Mouse (Mus musculus): ENCODE data around the gene Mcpt4. TPM values are rescaled to one million over a fixed set of nuclear protein-coding genes. Genes with fewer than 3 reads are reported as not detected.
"Not testable (repeated sequence)": the region's sequence is repeated elsewhere in the genome, so short reads cannot be mapped to it uniquely, and the experiment has no call there.

The Mcpt4 gene
- polyA plus RNA-seq (2012): not detected in 2 replicates

DNA sequence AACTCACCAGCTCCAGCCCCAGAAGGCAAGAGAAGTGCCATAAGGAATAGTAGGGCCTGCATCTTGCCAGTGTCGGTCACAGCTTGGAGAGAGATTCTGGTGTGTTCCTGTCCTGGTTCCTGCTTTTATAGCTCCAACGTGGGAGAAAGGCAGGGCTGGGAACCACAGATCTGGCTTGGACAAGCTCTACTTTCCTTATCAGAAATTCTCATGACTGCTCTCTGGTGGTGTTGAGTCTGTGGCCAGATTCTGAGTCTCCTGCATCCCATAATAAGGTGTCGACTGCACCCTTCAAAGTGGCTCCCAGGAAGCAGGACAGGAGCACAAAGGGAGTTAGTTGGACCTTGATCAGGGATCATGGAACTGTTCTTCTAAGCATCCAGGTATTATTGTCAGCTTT is at the start of gene Mcpt4:
Gene Mcpt4, minus strand, starts transcription at position 101 of the 400 bp plus-strand sequence.
- H3K27me3 ChIP-seq (ENCODE audit: control insufficient read depth); H3K4me3 ChIP-seq (replicated peaks); H3K4me1 ChIP-seq (ENCODE audit: control insufficient read depth); H3K36me3 ChIP-seq (ENCODE audit: control insufficient read depth); H3K9me3 ChIP-seq (ENCODE audit: control insufficient read depth, low read length): not testable (repeated sequence)

DNA sequence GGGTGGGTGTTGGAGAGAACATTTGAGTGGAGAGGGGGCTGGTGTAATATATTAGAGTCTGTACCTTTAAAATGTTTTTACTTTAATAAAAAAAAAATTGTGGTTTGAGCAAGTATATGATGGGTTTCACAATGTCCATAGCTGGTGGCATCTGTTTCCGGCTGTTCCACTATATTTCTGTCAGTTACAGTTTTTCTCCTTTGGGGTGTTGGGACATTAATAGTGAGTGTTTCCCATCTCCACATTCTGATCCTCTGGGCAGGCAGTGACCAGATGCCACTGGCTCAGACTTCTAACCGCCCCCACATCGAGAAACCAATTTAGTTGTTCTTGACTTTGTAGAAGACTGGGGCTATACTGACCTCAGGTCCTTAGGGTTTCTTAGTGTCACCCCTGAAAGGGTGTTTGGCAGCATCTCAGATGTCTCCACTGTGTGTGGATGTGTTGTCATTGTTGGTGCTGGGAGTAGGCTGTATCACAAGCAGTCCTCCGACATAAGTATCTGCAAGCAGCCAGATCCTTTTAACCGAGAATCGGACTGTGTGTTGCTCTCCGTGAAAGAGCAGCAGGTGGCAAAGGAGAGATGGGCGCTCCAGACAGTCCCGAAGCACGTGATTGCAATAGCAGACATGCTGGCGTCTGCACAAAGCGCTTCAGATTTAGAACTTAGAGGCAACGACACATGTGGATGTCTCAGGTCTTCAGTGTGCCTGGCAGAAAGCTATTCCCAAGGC is 43.5 kb upstream of the Mcpt4 start:
- no peak overlapping the region for H3K4me3 ChIP-seq (replicated peaks)
- TF ChIP-seq GATA1 (IDR thresholded peaks at IDR 0.05; ENCODE audit: low read length): no peak
- no peak for TF ChIP-seq TAL1 (IDR thresholded peaks at IDR 0.05; ENCODE audit: low read length)
- H3K9me3 ChIP-seq (ENCODE audit: control insufficient read depth, low read length): no peaks in the 10 kb centered on the region

DNA sequence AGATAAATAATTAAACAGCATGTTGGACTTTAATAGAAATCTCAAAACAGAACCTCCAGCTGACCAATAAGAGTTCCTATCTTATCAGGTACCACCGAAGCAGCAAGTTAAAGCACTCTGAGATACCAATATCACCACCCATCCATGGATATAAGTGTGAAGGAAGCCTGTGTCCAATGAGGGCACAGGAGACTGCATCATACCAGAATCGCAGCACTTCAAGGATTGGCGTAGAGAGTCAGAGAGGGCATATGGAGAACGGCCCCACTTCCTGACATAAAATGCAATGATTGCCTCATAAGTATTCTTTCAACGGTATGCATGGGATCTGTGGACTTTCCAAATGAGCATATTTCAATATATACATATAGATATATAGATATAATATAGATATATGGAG is 42.9 kb upstream of the Mcpt4 start:
- TF ChIP-seq TAL1 (IDR thresholded peaks at IDR 0.05; ENCODE audit: low read length): no peak
- TF ChIP-seq GATA1 (IDR thresholded peaks at IDR 0.05; ENCODE audit: low read length): no peak

More for the DNA sequence above, 43.5 kb upstream of the Mcpt4 start:
- no peaks in the 10 kb centered on the region for H3K4me1 ChIP-seq (ENCODE audit: control insufficient read depth)
- no peaks in the 10 kb centered on the region for H3K27me3 ChIP-seq (ENCODE audit: control insufficient read depth)
- no peaks in the 10 kb centered on the region for H3K36me3 ChIP-seq (ENCODE audit: control insufficient read depth)

DNA sequence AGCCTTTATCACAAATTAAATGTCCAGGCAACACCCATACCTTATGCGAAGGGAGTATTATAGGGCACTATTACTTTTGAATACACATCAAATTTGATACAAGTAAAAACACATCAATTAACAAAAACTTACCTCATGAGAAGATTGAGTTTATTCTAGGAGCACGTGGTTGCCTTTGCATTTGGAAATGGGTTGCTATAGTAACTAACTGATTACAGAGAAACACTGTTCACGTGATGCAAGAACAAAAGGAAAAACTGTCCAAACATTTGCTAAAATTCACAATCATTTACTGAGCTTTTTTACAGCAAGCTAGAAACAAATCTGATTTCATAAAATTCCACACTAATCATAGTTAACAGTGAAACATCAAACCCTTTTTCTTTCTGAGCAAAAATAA is 41.3 kb upstream of the Mcpt4 start:
- Histone ChIP-seq H3K9me3 (ENCODE audit: control insufficient read depth, low read length) (no peaks in the 10 kb centered on the region), H3K36me3 (ENCODE audit: control insufficient read depth) (no peaks in the 10 kb centered on the region), H3K4me1 (ENCODE audit: control insufficient read depth) (no peaks in the 10 kb centered on the region), H3K27me3 (ENCODE audit: control insufficient read depth) (no peaks in the 10 kb centered on the region), H3K4me3 (replicated peaks) (no peak overlapping the region)
- TF ChIP-seq TAL1 (IDR thresholded peaks at IDR 0.05; ENCODE audit: low read length): no peak
- no peak for TF ChIP-seq GATA1 (IDR thresholded peaks at IDR 0.05; ENCODE audit: low read length)

More for the DNA sequence above, 42.9 kb upstream of the Mcpt4 start:
- H3K27me3 ChIP-seq (ENCODE audit: control insufficient read depth): no peaks in the 10 kb centered on the region
- no peaks in the 10 kb centered on the region for H3K36me3 ChIP-seq (ENCODE audit: control insufficient read depth)
- H3K4me1 ChIP-seq (ENCODE audit: control insufficient read depth): no peaks in the 10 kb centered on the region
- no peak overlapping the region for H3K4me3 ChIP-seq (replicated peaks)
- no peaks in the 10 kb centered on the region for H3K9me3 ChIP-seq (ENCODE audit: control insufficient read depth, low read length)

DNA sequence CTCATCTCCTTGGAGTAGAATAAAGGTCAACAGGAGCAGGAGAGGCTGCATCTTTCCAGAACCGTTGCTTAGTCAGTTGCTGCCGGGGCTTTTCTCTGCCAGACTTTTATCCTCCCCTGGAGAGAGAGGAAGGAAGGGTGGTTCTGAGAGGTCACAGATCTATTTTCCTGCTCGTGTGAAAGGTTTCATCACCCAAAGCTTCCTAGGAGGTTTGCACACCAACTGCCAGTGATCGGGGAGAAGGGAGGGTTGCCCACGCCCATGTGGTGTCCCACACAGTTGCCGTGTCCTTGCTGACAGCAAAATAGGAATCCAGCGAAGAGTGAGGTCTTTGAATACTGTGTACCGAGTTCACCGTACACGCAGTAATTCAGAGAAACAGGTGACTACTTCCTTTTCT is 40.3 kb upstream of the Mcpt4 start, which contains the start of gene Ctsg:
Gene Ctsg, minus strand, starts transcription at position 189 of the 400 bp plus-strand sequence.
- no peaks in the 10 kb centered on the region for H3K36me3 ChIP-seq (ENCODE audit: control insufficient read depth)
- no peak within 1 kb of the TSS for H3K4me3 ChIP-seq (replicated peaks)
- H3K27me3 ChIP-seq (ENCODE audit: control insufficient read depth): no peaks in the 10 kb centered on the region

DNA sequence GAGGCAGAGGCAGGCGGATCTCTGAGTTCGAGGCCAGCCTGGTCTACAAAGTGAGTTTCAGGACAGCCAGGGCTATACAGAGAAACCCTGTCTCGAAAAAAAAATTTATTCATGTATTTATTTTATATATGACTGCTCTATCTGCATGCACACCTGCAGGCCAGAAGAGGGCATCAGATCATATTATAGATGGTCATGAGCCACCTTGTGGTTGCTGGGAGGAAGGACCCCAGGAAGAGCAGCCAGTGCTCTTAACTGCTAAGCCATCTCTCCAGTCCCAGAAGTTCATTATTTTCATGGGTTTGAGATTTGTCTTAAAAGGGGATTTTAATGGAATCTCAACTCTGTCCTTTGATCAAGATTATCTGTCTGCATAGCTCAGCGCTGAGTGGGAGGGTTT is 36.8 kb upstream of the Mcpt4 start:
- Histone ChIP-seq H3K4me1 (ENCODE audit: control insufficient read depth) (no peaks in the 10 kb centered on the region), H3K27me3 (ENCODE audit: control insufficient read depth) (no peaks in the 10 kb centered on the region), H3K36me3 (ENCODE audit: control insufficient read depth) (no peaks in the 10 kb centered on the region), H3K9me3 (ENCODE audit: control insufficient read depth, low read length) (no peaks in the 10 kb centered on the region), H3K4me3 (replicated peaks) (no peak overlapping the region)
- no peak for TF ChIP-seq TAL1 (IDR thresholded peaks at IDR 0.05; ENCODE audit: low read length)
- no peak for TF ChIP-seq GATA1 (IDR thresholded peaks at IDR 0.05; ENCODE audit: low read length)

More for the DNA sequence above, 40.3 kb upstream of the Mcpt4 start, which contains the start of gene Ctsg:
- TF ChIP-seq TAL1 (IDR thresholded peaks at IDR 0.05; ENCODE audit: low read length) (no peak), GATA1 (IDR thresholded peaks at IDR 0.05; ENCODE audit: low read length) (no peak)
- Histone ChIP-seq H3K9me3 (ENCODE audit: control insufficient read depth, low read length) (no peaks in the 10 kb centered on the region), H3K4me1 (ENCODE audit: control insufficient read depth) (no peaks in the 10 kb centered on the region)

DNA sequence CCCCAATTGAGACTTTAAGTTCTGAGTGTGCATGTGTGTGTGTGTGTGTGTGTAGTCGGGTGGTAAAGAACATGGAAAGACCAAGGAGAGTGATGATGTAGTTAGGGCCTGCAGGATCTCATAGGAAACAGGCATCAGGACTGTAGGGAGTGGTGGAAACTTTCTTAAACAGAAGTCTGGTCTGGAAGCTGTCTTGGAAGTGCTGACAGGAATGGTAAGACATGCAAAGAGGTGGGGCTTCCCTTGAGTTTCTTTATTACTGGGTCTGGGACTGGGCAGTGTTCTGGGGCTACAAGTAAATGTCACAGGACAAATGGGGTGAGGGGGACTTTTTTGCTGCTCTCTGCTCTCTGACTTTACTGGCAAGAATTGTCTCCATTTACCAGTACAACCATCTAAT is 35.5 kb upstream of the Mcpt4 start:
- Histone ChIP-seq H3K36me3 (ENCODE audit: control insufficient read depth) (no peaks in the 10 kb centered on the region), H3K27me3 (ENCODE audit: control insufficient read depth) (no peaks in the 10 kb centered on the region), H3K4me1 (ENCODE audit: control insufficient read depth) (no peaks in the 10 kb centered on the region), H3K4me3 (replicated peaks) (no peak overlapping the region), H3K9me3 (ENCODE audit: control insufficient read depth, low read length) (no peaks in the 10 kb centered on the region)
- TF ChIP-seq TAL1 (IDR thresholded peaks at IDR 0.05; ENCODE audit: low read length): no peak
- TF ChIP-seq GATA1 (IDR thresholded peaks at IDR 0.05; ENCODE audit: low read length): no peak

DNA sequence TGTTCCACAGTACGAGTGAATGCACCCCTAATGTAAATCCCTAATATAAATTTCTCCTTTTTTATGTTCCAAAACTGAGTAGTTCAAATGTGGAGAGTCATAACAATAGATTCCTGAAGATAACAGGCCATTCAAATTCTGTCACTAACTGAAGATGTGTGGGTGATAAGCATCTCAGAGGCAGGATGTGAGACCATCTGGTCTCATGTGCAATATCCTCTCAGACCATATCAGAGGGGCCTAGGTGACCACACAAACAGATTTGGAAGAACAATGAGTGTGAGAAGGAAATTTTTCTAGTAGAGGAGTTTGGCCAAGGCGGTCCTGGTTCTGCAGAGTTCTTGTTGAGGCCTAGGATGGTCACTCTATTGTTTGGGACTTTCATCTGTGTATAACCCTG is 31.2 kb upstream of the Mcpt4 start:
- H3K4me1 ChIP-seq (ENCODE audit: control insufficient read depth): no peaks in the 10 kb centered on the region
- no peak for TF ChIP-seq GATA1 (IDR thresholded peaks at IDR 0.05; ENCODE audit: low read length)
- no peak for TF ChIP-seq TAL1 (IDR thresholded peaks at IDR 0.05; ENCODE audit: low read length)
- H3K9me3 ChIP-seq (ENCODE audit: control insufficient read depth, low read length): no peaks in the 10 kb centered on the region
- no peak overlapping the region for H3K4me3 ChIP-seq (replicated peaks)
- no peaks in the 10 kb centered on the region for H3K36me3 ChIP-seq (ENCODE audit: control insufficient read depth)
- no peaks in the 10 kb centered on the region for H3K27me3 ChIP-seq (ENCODE audit: control insufficient read depth)

DNA sequence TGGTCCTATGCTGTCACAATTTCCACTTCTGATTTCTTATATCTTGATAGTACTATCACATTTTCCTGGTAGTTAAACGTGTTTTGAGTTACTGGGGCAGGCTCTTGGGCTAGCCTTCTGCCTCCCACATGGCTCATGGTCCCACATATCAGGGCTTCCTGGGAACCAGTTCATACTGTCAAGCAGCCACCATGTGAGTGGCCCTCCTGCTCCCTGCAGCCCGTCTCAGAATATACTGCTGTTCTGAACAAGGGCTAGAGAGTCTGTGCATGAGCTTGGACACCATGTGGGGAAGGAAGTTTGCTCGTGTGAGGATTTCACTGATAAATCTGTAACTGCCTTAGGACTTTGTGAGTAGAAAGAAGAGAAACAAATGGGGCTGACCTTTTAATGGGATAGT is 24.6 kb upstream of the Mcpt4 start:
- no peak for TF ChIP-seq GATA1 (IDR thresholded peaks at IDR 0.05; ENCODE audit: low read length)
- TF ChIP-seq TAL1 (IDR thresholded peaks at IDR 0.05; ENCODE audit: low read length): no peak
- Histone ChIP-seq H3K36me3 (ENCODE audit: control insufficient read depth) (no peaks in the 10 kb centered on the region), H3K27me3 (ENCODE audit: control insufficient read depth) (no peaks in the 10 kb centered on the region), H3K4me1 (ENCODE audit: control insufficient read depth) (no peaks in the 10 kb centered on the region), H3K9me3 (ENCODE audit: control insufficient read depth, low read length) (no peaks in the 10 kb centered on the region), H3K4me3 (replicated peaks) (no peak overlapping the region)

DNA sequence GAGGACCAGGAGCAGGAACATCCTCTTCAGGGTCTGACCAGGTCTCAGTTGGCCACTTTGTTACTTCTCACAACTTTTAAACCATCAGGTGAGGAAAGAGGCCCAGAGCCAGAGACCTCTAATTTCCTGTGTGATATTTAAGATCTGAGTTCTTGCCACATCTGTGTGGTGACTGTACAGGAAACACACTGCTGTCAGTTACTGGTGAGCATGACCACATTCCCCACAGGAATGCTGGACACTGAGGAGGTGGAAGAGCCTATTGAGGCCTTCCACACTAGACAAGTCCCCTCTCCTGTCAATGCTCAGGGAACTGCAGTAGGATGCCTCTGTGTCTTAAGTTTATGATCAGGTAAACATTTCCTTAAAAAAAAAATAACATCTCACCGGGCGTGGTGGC is 23.1 kb upstream of the Mcpt4 start, which contains the start of gene Mcpt8:
Gene Mcpt8, minus strand, starts transcription at position 107 of the 400 bp plus-strand sequence.
- H3K27me3 ChIP-seq (ENCODE audit: control insufficient read depth): no peaks in the 10 kb centered on the region
- TF ChIP-seq TAL1 (IDR thresholded peaks at IDR 0.05; ENCODE audit: low read length) (no peak), GATA1 (IDR thresholded peaks at IDR 0.05; ENCODE audit: low read length) (no peak)
- H3K9me3 ChIP-seq (ENCODE audit: control insufficient read depth, low read length): no peaks in the 10 kb centered on the region
- H3K4me1 ChIP-seq (ENCODE audit: control insufficient read depth): no peaks in the 10 kb centered on the region
- no peaks in the 10 kb centered on the region for H3K36me3 ChIP-seq (ENCODE audit: control insufficient read depth)
- H3K4me3 ChIP-seq (replicated peaks): no peak within 1 kb of the TSS

Measured in erythroblast, embryonic 14.5 days (primary cell).